Mouse (Mus musculus): ENCODE results near the gene Pip.

Pip gene

GRCm38 (mm10) chr6:41847235-41847634, at the start of gene Pip:
TSS of gene Pip (plus strand) at chr6:41847535.
- DNase-seq (ENCODE audit: inconsistent ontology term): no peak

GRCm38 (mm10) chr6:41824086-41824485, 23.2 kb upstream of the Pip start:
- DNase-seq (ENCODE audit: inconsistent ontology term): no peak

GRCm38 (mm10) chr6:41829516-41829915, 17.8 kb upstream of the Pip start:
- no peak for DNase-seq (ENCODE audit: inconsistent ontology term)

GRCm38 (mm10) chr6:41852689-41853088, 5.4 kb downstream of the Pip start, which contains the start of gene Sval2:
TSS of gene Sval2 (plus strand) at chr6:41852989.
- no peak for DNase-seq (ENCODE audit: inconsistent ontology term)

GRCm38 (mm10) chr6:41864038-41864437, 16.7 kb downstream of the Pip start:
- DNase-seq (ENCODE audit: inconsistent ontology term): no peak

All from Muller cell, postnatal 12 days (primary cell).